Mouse (Mus musculus) CH12.LX (cell line): ENCODE measurements at regions not wholly inside any gene's neighbourhood (a gene's known extent, or its start where the extent isn't known, plus 50 kb on each side); places are given as distances from the start of the nearest gene placed in this dataset.
A peak's percentile ranks its signal among the peaks of the same experiment; 100 is the strongest.

Source experiments
- DNase-seq: peaks from one replicate; pipeline ENCODE4 v3.0.0-alpha.2; 2013; ENCODE audit errors: extremely low read depth
- H3K27ac ChIP-seq: 2 replicates; pipeline ENCODE4 v1.5.1; 2012; ENCODE audit warnings: low read depth, mild to moderate bottlenecking, control low read depth, moderate library complexity; ENCODE audit not compliant: insufficient read depth
- H3K27me3 ChIP-seq: replicated peaks from 2 replicates; pipeline ENCODE3; 2012; ENCODE audit warnings: inconsistent platforms
- H3K36me3 ChIP-seq, 2 experiments: replicated peaks in 1 of 2; 2 replicates each; pipeline versions ENCODE3 to v1.6.1; 2012; ENCODE audit warnings: inconsistent platforms in 1 of 2, low read length in 1 of 2, mild to moderate bottlenecking in 1 of 2, mixed read lengths in 1 of 2, moderate library complexity in 1 of 2; ENCODE audit not compliant: control insufficient read depth in 1 of 2, insufficient read depth in 1 of 2
- H3K4me1 ChIP-seq, 2 experiments: 2 replicates each; pipeline ENCODE4 v1.6.1; 2012; ENCODE audit warnings: inconsistent platforms in 1 of 2, moderate library complexity in 1 of 2; ENCODE audit not compliant: insufficient read depth in 2 of 2, control insufficient read depth in 1 of 2
- H3K4me2 ChIP-seq: 2 replicates; pipeline ENCODE4 v1.6.1; 2012; ENCODE audit warnings: low read depth, mild to moderate bottlenecking, control low read depth; ENCODE audit not compliant: poor library complexity, insufficient read depth, severe bottlenecking
- H3K4me3 ChIP-seq, 3 experiments: fragments of 150-350 bp in 1 of 3; sonication (generic) in 1 of 3; replicated peaks in 1 of 3; 2 replicates each; pipeline versions ENCODE3 to v1.5.1; 2011 to 2012; ENCODE audit warnings: low read depth in 2 of 3, low read length in 2 of 3, mild to moderate bottlenecking in 2 of 3, moderate library complexity in 2 of 3, control low read depth in 1 of 3, improper control_type of control experiment in 1 of 3, inconsistent platforms in 1 of 3, mixed read lengths in 1 of 3; ENCODE audit not compliant: poor library complexity in 1 of 3
- H3K79me2 ChIP-seq: replicated peaks from 2 replicates; pipeline ENCODE4 v1.6.1; 2012; ENCODE audit warnings: mild to moderate bottlenecking, moderate library complexity; ENCODE audit not compliant: control insufficient read depth, poor library complexity, insufficient read depth, severe bottlenecking; ENCODE audit errors: extremely low read depth
- H3K9ac ChIP-seq: 2 replicates; pipeline ENCODE4 v1.6.1; 2012; ENCODE audit warnings: low read depth, mild to moderate bottlenecking, control low read depth, moderate library complexity; ENCODE audit not compliant: insufficient read depth
- H3K9me3 ChIP-seq: replicated peaks from 2 replicates; pipeline ENCODE3; 2012; ENCODE audit warnings: low read length, inconsistent platforms, mixed read lengths
- CTCF ChIP-seq, 2 experiments: IDR thresholded peaks in 1 of 2; conservative IDR thresholded peaks in 1 of 2; 2 replicates each; pipeline ENCODE4 v1.5.1; 2011 to 2012; ENCODE audit warnings: low read depth in 2 of 2, low read length in 2 of 2, improper control_type of control experiment in 1 of 2, inconsistent platforms in 1 of 2, mild to moderate bottlenecking in 1 of 2, moderate library complexity in 1 of 2
- E2F4 ChIP-seq: IDR thresholded peaks from 2 replicates; pipeline ENCODE4 v1.6.1; 2011; ENCODE audit warnings: low read depth, low read length, improper control_type of control experiment; ENCODE audit not compliant: insufficient replicate concordance
- ELF1 ChIP-seq: IDR thresholded peaks from 2 replicates; pipeline ENCODE4 v1.6.1; 2014; ENCODE audit warnings: low read depth, mild to moderate bottlenecking, inconsistent platforms, low read length, improper control_type of control experiment
- GABPA ChIP-seq: IDR thresholded peaks from 2 replicates; pipeline ENCODE4 v1.6.1; 2012; ENCODE audit warnings: low read depth, low read length, improper control_type of control experiment, inconsistent platforms; ENCODE audit not compliant: insufficient replicate concordance
- HCFC1 ChIP-seq: IDR thresholded peaks from 2 replicates; pipeline ENCODE4 v1.6.1; 2012; ENCODE audit warnings: low read depth, mild to moderate bottlenecking, inconsistent platforms, low read length, improper control_type of control experiment
- IRF4 ChIP-seq: IDR thresholded peaks from 2 replicates; pipeline ENCODE4 v1.6.1; 2014; ENCODE audit warnings: low read depth, mild to moderate bottlenecking, inconsistent platforms, low read length, improper control_type of control experiment
- JUN ChIP-seq: IDR thresholded peaks from 2 replicates; pipeline ENCODE4 v1.6.1; 2011; ENCODE audit warnings: low read depth, mild to moderate bottlenecking, low read length, improper control_type of control experiment, moderate library complexity; ENCODE audit not compliant: insufficient read depth
- KAT2A ChIP-seq: IDR thresholded peaks from 2 replicates; pipeline ENCODE4 v1.6.1; 2012; ENCODE audit warnings: low read length, improper control_type of control experiment, inconsistent platforms; ENCODE audit not compliant: insufficient replicate concordance
- MEF2A ChIP-seq: IDR thresholded peaks from 2 replicates; pipeline ENCODE4 v1.6.1; 2014; ENCODE audit warnings: low read depth, mild to moderate bottlenecking, inconsistent platforms, low read length, improper control_type of control experiment, borderline replicate concordance
- MXI1 ChIP-seq: IDR thresholded peaks from 2 replicates; pipeline ENCODE4 v1.6.1; 2011; ENCODE audit warnings: mild to moderate bottlenecking, low read depth, low read length, improper control_type of control experiment
- MYC ChIP-seq: IDR thresholded peaks from 2 replicates; pipeline ENCODE4 v1.6.1; 2011; ENCODE audit warnings: low read depth, mild to moderate bottlenecking, improper control_type of control experiment, low read length
- NELFE ChIP-seq: IDR thresholded peaks from 2 replicates; pipeline ENCODE4 v1.6.1; 2011; ENCODE audit warnings: low read depth, low read length, improper control_type of control experiment
- NRF1 ChIP-seq: IDR thresholded peaks from 2 replicates; pipeline ENCODE4 v1.6.1; 2014; ENCODE audit warnings: low read depth, mild to moderate bottlenecking, inconsistent platforms, low read length, improper control_type of control experiment, moderate library complexity
- PAX5 ChIP-seq: IDR thresholded peaks from 2 replicates; pipeline ENCODE4 v1.6.1; 2012; ENCODE audit warnings: low read length, inconsistent platforms, mixed read lengths
- POLR2A ChIP-seq: IDR thresholded peaks from 2 replicates; pipeline ENCODE4 v1.6.1; 2011; ENCODE audit warnings: low read depth, mild to moderate bottlenecking, improper control_type of control experiment, low read length
- RAD21 ChIP-seq: IDR thresholded peaks from 2 replicates; pipeline ENCODE4 v1.6.1; 2011; ENCODE audit warnings: low read depth, mild to moderate bottlenecking, low read length, improper control_type of control experiment, moderate library complexity
- RCOR1 ChIP-seq: conservative IDR thresholded peaks from 2 replicates; pipeline ENCODE4 v1.6.1; 2012; ENCODE audit warnings: low read depth, mild to moderate bottlenecking, inconsistent platforms, low read length, improper control_type of control experiment
- SIN3A ChIP-seq: IDR thresholded peaks from 2 replicates; pipeline ENCODE4 v1.6.1; 2012; ENCODE audit warnings: low read length, improper control_type of control experiment, inconsistent platforms
- TBP ChIP-seq: conservative IDR thresholded peaks from 2 replicates; pipeline ENCODE4 v1.6.1; 2011; ENCODE audit warnings: low read depth, low read length, improper control_type of control experiment
- USF1 ChIP-seq: IDR thresholded peaks from 2 replicates; pipeline ENCODE4 v1.6.1; 2014; ENCODE audit warnings: low read depth, mild to moderate bottlenecking, inconsistent platforms, low read length, improper control_type of control experiment
- USF2 ChIP-seq: conservative IDR thresholded peaks from 2 replicates; pipeline ENCODE4 v1.6.1; 2011; ENCODE audit warnings: low read depth, low read length, improper control_type of control experiment
- ZC3H11A ChIP-seq: IDR thresholded peaks from 2 replicates; pipeline ENCODE4 v1.6.1; 2012; ENCODE audit warnings: low read depth, mild to moderate bottlenecking, inconsistent platforms, low read length, improper control_type of control experiment
- dilution Hi-C: fragments of 300-500 bp; cut with MboI; formaldehyde crosslinking; loops from 2 replicates; pipeline ENCODE4 v1.14.3; 2020; ENCODE audit warnings: low sequenced_read_pairs; ENCODE audit not compliant: extremely low pct_unique_long_range_greater_than_20kb, extremely low pct_ligation_motif_present
- in situ Hi-C: fragments of 300-500 bp; cut with MboI; formaldehyde crosslinking; loops from 3 replicates; pipeline ENCODE4 v1.14.3; 2019; ENCODE audit warnings: low sequenced_read_pairs, low pct_ligation_motif_present, low pct_unique_long_range_greater_than_20kb, mixed read lengths

GRCm38 (mm10) chr7:35886051-35886450, 83.2 kb upstream of the Zfp507 start:
- dilution Hi-C loops = no loop called here
- in situ Hi-C loops = no loop called here
- H3K27ac ChIP-seq = no peak overlapping the region

GRCm38 (mm10) chr7:35879755-35880304, 77.0 kb upstream of the Zfp507 start:
- Histone ChIP-seq H3K9ac (no peak overlapping the region), H3K36me3 (no peaks in the 10 kb centered on the region), H3K79me2 (no peaks in the 10 kb centered on the region), H3K4me2 (no peak overlapping the region), H3K4me3 (no peak overlapping the region), H3K27ac (no peak overlapping the region), H3K9me3 (peaks cover 86% of the 10 kb centered on the region), H3K4me1 (no peaks in the 10 kb centered on the region), H3K27me3 (no peaks in the 10 kb centered on the region)
- DNase-seq = no peak
- dilution Hi-C loops = no loop called here
- TF ChIP-seq ZC3H11A (no peak), CTCF (conservative IDR thresholded peaks at IDR 0.05 in 1 of 2, IDR thresholded peaks at IDR 0.05 in 1 of 2; ENCODE audit: low read depth in 2 of 2, low read length in 2 of 2) (peak in 1 of 2 experiments; percentile 8; a peak in 1 of 4 replicates)
- in situ Hi-C loops = no loop called here

More at GRCm38 (mm10) chr7:35886051-35886450, 83.2 kb upstream of the Zfp507 start:
- Histone ChIP-seq H3K4me3 (no peak overlapping the region), H3K9me3 (peaks cover 70% of the 10 kb centered on the region), H3K36me3 (no peaks in the 10 kb centered on the region), H3K27me3 (no peaks in the 10 kb centered on the region), H3K9ac (no peak overlapping the region), H3K4me2 (no peak overlapping the region), H3K79me2 (no peaks in the 10 kb centered on the region), H3K4me1 (no peaks in the 10 kb centered on the region)
- no peak for DNase-seq
- TF ChIP-seq MYC (no peak), SIN3A (no peak), POLR2A (no peak), E2F4 (no peak), NRF1 (no peak), KAT2A (no peak), MXI1 (no peak), HCFC1 (no peak), MEF2A (no peak), USF2 (no peak), ELF1 (no peak), USF1 (no peak), NELFE (no peak), GABPA (no peak), JUN (no peak), TBP (no peak), IRF4 (no peak), RCOR1 (no peak), RAD21 (no peak), PAX5 (no peak)
